Mouse (Mus musculus): ENCODE measurements at regions not wholly inside any gene's neighbourhood (a gene's known extent, or its start where the extent isn't known, plus 50 kb on each side); places are given as distances from the start of the nearest gene placed in this dataset.

DNA sequence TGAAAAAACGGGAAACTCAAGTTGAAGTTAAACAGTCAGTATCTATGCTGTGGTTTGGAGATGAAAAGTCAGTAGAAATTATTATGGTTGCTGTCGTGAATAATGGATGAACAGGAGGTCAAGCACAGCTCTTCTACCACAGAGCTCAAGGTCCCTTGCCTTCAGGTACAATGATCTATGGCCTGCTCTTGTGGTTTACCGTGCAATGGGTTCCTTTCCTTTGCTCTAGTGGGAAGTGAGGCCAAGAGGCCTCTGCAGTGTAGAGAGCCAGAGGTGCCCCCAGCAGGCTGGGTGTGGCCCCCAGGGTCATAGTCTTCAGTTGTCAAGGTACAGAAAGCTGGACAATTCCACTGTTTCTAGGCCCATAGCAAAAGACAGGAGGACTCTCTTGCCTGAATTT lies 255.0 kb upstream of the Shh start:
- TF ChIP-seq CTCF (IDR thresholded peaks at IDR 0.05) (no peak), POLR2A (IDR thresholded peaks at IDR 0.05; ENCODE audit: insufficient read depth, low read depth, low read length) (no peak), EP300 (IDR thresholded peaks at IDR 0.05; ENCODE audit: insufficient read depth, low read depth, low read length) (no peak)

Measured in heart, adult 2 months (tissue).